Mouse (Mus musculus) gastrocnemius, postnatal 36 days (tissue): ENCODE results near the gene Chrd. TPM values are rescaled to one million over a fixed set of nuclear protein-coding genes. Genes with fewer than 3 reads are reported as not detected.
A peak's percentile ranks its signal among the peaks of the same experiment; 100 is the strongest.

Source experiments
- DNase-seq, 2 experiments: peaks; one replicate each; pipeline ENCODE4 v3.0.0; 2022
- intact Hi-C: fragments of 180-260 bp; cut with DNase I; formaldehyde crosslinking; loops from one replicate; pipeline ENCODE4 v1.15.1; 2025
- long read RNA-seq, 2 experiments: library from polyadenylated mRNA; stranded (forward); transcript quantifications; one replicate each; pipeline ENCODE4 v2.0.0; 2021
- total RNA-seq, 2 experiments: library from RNA; stranded (reverse); gene quantifications; 2 replicates each; pipeline ENCODE4 v1.2.3; 2021

The Chrd gene
- total RNA-seq, result 1 to 10 TPM; 2.3 to 3.0 TPM
- long read RNA-seq, experiment 1, partial matches to known transcripts, result 1 of 2 reads
- long read RNA-seq, experiment 1, other reads (novel, unspliced or antisense), result 1 of 2 reads
- long read RNA-seq, experiment 2, partial matches to known transcripts, result 0 of 2 reads
- long read RNA-seq, experiment 2, other reads (novel, unspliced or antisense), result 2 of 2 reads

- intact Hi-C loops, result no loop called here
- DNase-seq, result peak; percentile 66
Measured at GRCm38 (mm10) chr16:20732925-20733730, at the start of gene Chrd. TSS of gene Chrd (plus strand) at chr16:20733127.

GRCm38 (mm10) chr16:20690774-20691173, 42.2 kb upstream of the Chrd start:
- intact Hi-C loops, result no loop called here
- DNase-seq, result no peak

GRCm38 (mm10) chr16:20691617-20692016, 41.3 kb upstream of the Chrd start:
- intact Hi-C loops, result no loop called here
- no peak for DNase-seq

- no peak for DNase-seq
- intact Hi-C loops, result no loop called here
Measured at GRCm38 (mm10) chr16:20692241-20692965, 40.5 kb upstream of the Chrd start.

GRCm38 (mm10) chr16:20693111-20693701, 39.7 kb upstream of the Chrd start, which contains the start of gene Fam131a:
TSS of gene Fam131a (plus strand) at chr16:20693241.
- DNase-seq, result peak; percentile 83 to 85
- intact Hi-C loops, result no loop called here

GRCm38 (mm10) chr16:20694781-20695180, 38.1 kb upstream of the Chrd start:
- DNase-seq, result peak; percentile 59 to 63
- intact Hi-C loops, result no loop called here

- intact Hi-C loops, result no loop called here
- peak; percentile 76 to 85 for DNase-seq
Measured at GRCm38 (mm10) chr16:20695622-20696323, 37.2 kb upstream of the Chrd start.

GRCm38 (mm10) chr16:20699266-20699665, 33.7 kb upstream of the Chrd start:
- no peak for DNase-seq
- intact Hi-C loops, result no loop called here

GRCm38 (mm10) chr16:20700036-20700435, 32.9 kb upstream of the Chrd start:
- intact Hi-C loops, result no loop called here
- no peak for DNase-seq

GRCm38 (mm10) chr16:20701316-20701715, 31.6 kb upstream of the Chrd start:
- no peak for DNase-seq
- intact Hi-C loops, result no loop called here

GRCm38 (mm10) chr16:20701729-20702521, 31.0 kb upstream of the Chrd start:
- intact Hi-C loops, result no loop called here
- no peak for DNase-seq

GRCm38 (mm10) chr16:20702522-20702893, 30.4 kb upstream of the Chrd start:
- DNase-seq, result no peak
- intact Hi-C loops, result no loop called here

- no peak for DNase-seq
- intact Hi-C loops, result no loop called here
Measured at GRCm38 (mm10) chr16:20703071-20703470, 29.9 kb upstream of the Chrd start.

GRCm38 (mm10) chr16:20703699-20704400, 29.1 kb upstream of the Chrd start:
- DNase-seq, result no peak
- intact Hi-C loops, result no loop called here

- intact Hi-C loops, result no loop called here
- no peak for DNase-seq
Measured at GRCm38 (mm10) chr16:20705786-20706185, 27.1 kb upstream of the Chrd start.

- DNase-seq, result no peak
- intact Hi-C loops, result no loop called here
Measured at GRCm38 (mm10) chr16:20706407-20707055, 26.4 kb upstream of the Chrd start.

GRCm38 (mm10) chr16:20708220-20708938, 24.5 kb upstream of the Chrd start:
- no peak for DNase-seq
- intact Hi-C loops, result no loop called here
